Mouse (Mus musculus): ENCODE measurements at regions not wholly inside any gene's neighbourhood (a gene's known extent, or its start where the extent isn't known, plus 50 kb on each side); places are given as distances from the start of the nearest gene placed in this dataset.
A peak's percentile ranks its signal among the peaks of the same experiment; 100 is the strongest.

DNA sequence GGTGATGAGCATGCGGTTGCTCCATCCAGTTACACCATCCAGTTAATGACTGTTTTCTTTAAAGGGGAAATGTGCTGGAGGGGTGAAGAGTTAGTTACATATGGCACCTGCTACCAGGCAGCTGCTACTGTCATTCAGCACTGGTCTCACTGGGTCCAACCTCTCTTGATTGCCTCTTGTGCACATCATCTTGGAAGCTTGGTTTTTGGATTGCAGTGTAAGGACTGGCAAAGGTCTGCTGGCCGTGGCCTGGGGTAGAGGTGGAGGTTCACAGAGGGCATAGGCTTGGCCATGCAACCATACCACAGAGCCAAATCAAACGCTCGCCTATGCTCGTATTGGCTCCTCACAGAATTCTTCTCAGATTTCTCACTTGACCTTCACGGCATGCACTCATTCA, 75.1 kb upstream of the Serp2 start:
- no peak for DNase-seq (ENCODE audit: low spot score)

DNA sequence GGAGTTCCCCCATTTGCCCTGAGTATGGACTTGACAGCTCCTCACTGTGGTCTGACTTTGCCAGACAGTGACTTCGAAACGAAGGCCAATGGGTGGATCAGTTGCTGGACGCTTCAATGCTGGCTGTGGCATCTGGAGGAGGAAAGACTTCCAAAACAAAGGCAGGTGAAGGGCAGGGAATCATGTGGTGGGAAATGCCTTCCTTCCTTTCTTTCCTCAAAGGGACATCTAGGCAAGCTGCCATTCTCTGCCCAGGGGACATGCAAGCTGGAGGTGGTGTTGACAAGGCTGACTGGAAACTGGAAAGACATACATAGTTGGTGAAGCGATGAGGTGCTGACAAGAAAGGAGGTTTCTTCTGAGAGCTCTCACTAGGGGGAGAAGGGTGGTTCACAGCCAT, 74.5 kb upstream of the Serp2 start:
- DNase-seq (ENCODE audit: low spot score), result no peak

DNA sequence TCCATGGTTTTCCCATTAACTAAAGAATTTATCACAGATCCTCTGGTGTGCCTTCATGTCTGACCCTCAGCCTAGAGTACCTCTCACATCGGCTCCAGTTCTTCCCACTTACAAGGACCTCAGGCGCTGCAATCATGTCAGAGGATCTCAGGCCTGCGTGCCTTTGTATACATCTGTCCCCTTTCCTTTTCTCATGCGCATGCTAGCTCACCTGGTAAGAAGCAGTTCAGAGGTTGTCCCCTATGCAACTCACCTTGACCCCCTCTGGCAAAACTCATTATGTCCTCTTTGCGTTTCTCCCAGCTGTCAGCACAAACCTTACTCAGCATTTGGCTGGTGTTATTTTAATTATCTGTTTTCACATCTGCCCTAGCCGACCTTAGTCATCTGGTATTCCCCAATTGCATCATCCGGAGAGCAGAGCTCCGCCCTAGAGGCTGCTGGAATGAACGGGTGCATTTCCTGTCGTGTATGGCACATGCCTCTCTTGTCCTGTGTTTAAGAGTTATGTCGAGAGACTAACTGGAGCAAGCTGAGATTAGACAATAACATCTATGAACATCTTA, 73.3 kb upstream of the Serp2 start:
- DNase-seq (ENCODE audit: low spot score), result no peak

- DNase-seq (ENCODE audit: low spot score), result no peak
These were observed 71.6 kb upstream of the Serp2 start for GRCm38 (mm10) chr14:76628182-76628892.

- no peak for DNase-seq (ENCODE audit: low spot score)
These were observed 69.1 kb upstream of the Serp2 start for GRCm38 (mm10) chr14:76625589-76626368.

- DNase-seq (ENCODE audit: low spot score), result no peak
These were observed 68.1 kb upstream of the Serp2 start for GRCm38 (mm10) chr14:76624626-76625378.

DNA sequence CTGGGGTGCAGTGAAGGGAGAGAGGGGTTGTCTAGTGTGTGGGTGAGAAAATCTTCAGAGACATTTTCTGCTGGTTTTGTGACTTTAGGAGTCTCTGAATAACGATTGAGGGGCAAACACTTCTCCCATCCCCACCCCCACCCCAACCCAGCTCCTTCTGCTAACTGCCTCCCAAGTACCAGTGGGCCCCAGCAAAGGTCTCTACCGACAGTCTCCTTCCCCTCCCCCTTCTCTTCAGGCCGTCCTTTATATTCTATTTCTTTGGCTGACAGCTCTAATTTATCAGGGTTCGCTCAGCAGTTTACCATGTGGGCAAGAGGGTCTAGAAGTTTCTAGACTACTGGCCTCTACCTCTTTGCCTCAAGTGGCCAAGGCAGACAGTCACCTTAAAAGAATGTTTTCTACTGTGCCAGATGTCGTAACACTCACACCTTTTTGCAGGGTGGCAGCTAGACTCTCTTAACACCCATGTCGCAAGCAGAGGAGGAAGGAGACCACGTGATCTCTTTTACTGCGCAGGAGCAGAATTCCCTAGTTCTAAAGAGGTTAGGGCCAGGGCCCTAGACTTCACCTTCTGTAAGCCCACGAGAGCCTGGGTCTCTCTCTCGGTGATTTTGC, 66.8 kb upstream of the Serp2 start:
- no peak for DNase-seq (ENCODE audit: low spot score)

GRCm38 (mm10) chr14:76622634-76623291, 66.1 kb upstream of the Serp2 start:
- DNase-seq (ENCODE audit: low spot score), result peak; percentile 38

GRCm38 (mm10) chr14:76619038-76619409, 62.3 kb upstream of the Serp2 start:
- DNase-seq (ENCODE audit: low spot score), result no peak

- no peak for DNase-seq (ENCODE audit: low spot score)
These were observed 61.8 kb upstream of the Serp2 start for GRCm38 (mm10) chr14:76618331-76619037.

DNA sequence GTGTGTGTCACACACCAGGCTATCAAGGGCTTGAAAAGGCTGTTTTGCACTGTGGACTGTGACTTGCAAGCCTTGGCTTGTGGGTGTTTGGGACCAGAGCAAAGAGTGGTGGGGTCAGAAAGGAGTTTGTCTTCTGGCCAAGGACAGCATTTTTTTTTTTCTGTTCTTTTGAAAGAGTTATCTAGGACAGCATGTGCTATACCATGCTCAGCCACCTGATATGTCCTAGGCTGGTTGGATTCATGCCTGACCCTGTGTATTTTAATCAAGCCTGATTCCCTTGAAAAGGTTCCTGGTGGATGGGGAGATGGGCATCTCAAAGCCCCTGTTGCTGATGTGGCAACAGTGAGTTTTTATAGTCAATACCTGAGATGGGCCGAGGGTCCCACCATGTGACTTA, 61.2 kb upstream of the Serp2 start:
- DNase-seq (ENCODE audit: low spot score), result no peak

GRCm38 (mm10) chr14:76617447-76617846, 60.8 kb upstream of the Serp2 start:
- DNase-seq (ENCODE audit: low spot score), result no peak

GRCm38 (mm10) chr14:76616367-76616683, 59.6 kb upstream of the Serp2 start:
- no peak for DNase-seq (ENCODE audit: low spot score)

GRCm38 (mm10) chr14:76615603-76616366, 59.1 kb upstream of the Serp2 start:
- no peak for DNase-seq (ENCODE audit: low spot score)

GRCm38 (mm10) chr14:76615182-76615581, 58.5 kb upstream of the Serp2 start:
- no peak for DNase-seq (ENCODE audit: low spot score)

GRCm38 (mm10) chr14:76614682-76615081, 58.0 kb upstream of the Serp2 start:
- no peak for DNase-seq (ENCODE audit: low spot score)

DNA sequence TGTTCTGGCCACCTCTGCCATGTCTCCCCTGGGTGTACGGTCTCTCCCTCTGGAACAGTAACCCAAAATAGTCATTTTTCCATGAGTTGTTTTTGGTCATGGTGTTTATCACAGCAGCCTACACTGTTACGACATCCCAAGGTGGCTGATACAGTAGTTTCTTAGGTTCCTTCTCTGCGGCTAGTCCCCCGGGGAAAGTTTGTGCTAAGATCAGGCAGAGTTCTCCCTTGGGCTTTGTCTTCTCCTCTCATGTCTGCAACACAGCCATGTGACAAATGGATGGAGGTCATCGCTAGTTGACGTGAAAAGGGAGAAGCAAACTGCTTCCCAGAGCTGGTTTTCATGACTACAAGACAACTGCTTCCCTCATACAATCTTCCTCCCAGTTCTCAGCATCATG, 56.9 kb upstream of the Serp2 start:
- no peak for DNase-seq (ENCODE audit: low spot score)

- DNase-seq (ENCODE audit: low spot score), result no peak
These were observed 54.0 kb upstream of the Serp2 start for GRCm38 (mm10) chr14:76610429-76611378.
